Mouse (Mus musculus): ENCODE results near the gene Grm4. TPM values are rescaled to one million over a fixed set of nuclear protein-coding genes. Genes with fewer than 3 reads are reported as not detected.
A peak's percentile ranks its signal among the peaks of the same experiment; 100 is the strongest.

Grm4 gene
- polyA plus RNA-seq, 1 experiment: 310 TPM

GRCm38 (mm10) chr17:27513279-27513915 lies 7.8 kb downstream of the Grm4 start:
- DNase-seq: peak; percentile 87 to 88
- WGBS: under 1% methylated on average over 64 of the region's 66 CpGs

GRCm38 (mm10) chr17:27512619-27513161 lies 8.5 kb downstream of the Grm4 start:
- peaks cover 18% of the 10 kb centered on the region for H3K4me1 ChIP-seq (ENCODE audit: control insufficient read depth, insufficient read depth, low read length)
- peak overlapping the region; percentile 98 for H3K27ac ChIP-seq (ENCODE audit: insufficient read depth, low read length)
- peak; percentile 51 to 69 for DNase-seq
- peak overlapping the region; percentile 81 for H3K4me3 ChIP-seq (replicated peaks; ENCODE audit: insufficient read depth, low read depth, low read length)
- no peaks in the 10 kb centered on the region for H3K27me3 ChIP-seq (ENCODE audit: control insufficient read depth, insufficient read depth, low read length)
- TF ChIP-seq POLR2A (IDR thresholded peaks at IDR 0.05; ENCODE audit: borderline replicate concordance, insufficient read depth, low read length) (0 out of 2 replicates have a peak, but pooled peaks have one; percentile 22), CTCF (IDR thresholded peaks at IDR 0.05; ENCODE audit: borderline replicate concordance, insufficient read depth, low read depth, low read length) (no peak)
- 2% methylated on average over 72 of the region's 78 CpGs for WGBS

More at GRCm38 (mm10) chr17:27513279-27513915, 7.8 kb downstream of the Grm4 start:
- Histone ChIP-seq H3K4me3 (replicated peaks; ENCODE audit: insufficient read depth, low read depth, low read length) (peak overlapping the region; percentile 81), H3K27ac (ENCODE audit: insufficient read depth, low read length) (peak overlapping the region; percentile 98), H3K4me1 (ENCODE audit: control insufficient read depth, insufficient read depth, low read length) (peaks cover 19% of the 10 kb centered on the region), H3K27me3 (ENCODE audit: control insufficient read depth, insufficient read depth, low read length) (no peaks in the 10 kb centered on the region)
- TF ChIP-seq CTCF (IDR thresholded peaks at IDR 0.05; ENCODE audit: borderline replicate concordance, insufficient read depth, low read depth, low read length) (no peak), POLR2A (IDR thresholded peaks at IDR 0.05; ENCODE audit: borderline replicate concordance, insufficient read depth, low read length) (peak; percentile 97)

- Histone ChIP-seq H3K4me3 (replicated peaks; ENCODE audit: insufficient read depth, low read depth, low read length) (peak overlapping the region; percentile 81), H3K27ac (ENCODE audit: insufficient read depth, low read length) (peak overlapping the region; percentile 98), H3K27me3 (ENCODE audit: control insufficient read depth, insufficient read depth, low read length) (no peaks in the 10 kb centered on the region), H3K4me1 (ENCODE audit: control insufficient read depth, insufficient read depth, low read length) (peaks cover 18% of the 10 kb centered on the region)
- peak; percentile 88 to 91 for DNase-seq
- WGBS: under 1% methylated on average over 64 of the region's 64 CpGs
- peak; percentile 51; the same call in 1 of the 2 replicates for TF ChIP-seq POLR2A (IDR thresholded peaks at IDR 0.05; ENCODE audit: borderline replicate concordance, insufficient read depth, low read length)
- peak; percentile 36; the same call in 1 of the 2 replicates for TF ChIP-seq CTCF (IDR thresholded peaks at IDR 0.05; ENCODE audit: borderline replicate concordance, insufficient read depth, low read depth, low read length)
These were observed 9.2 kb downstream of the Grm4 start for GRCm38 (mm10) chr17:27511865-27512618.

GRCm38 (mm10) chr17:27511125-27511735 lies 10.0 kb downstream of the Grm4 start:
- DNase-seq: peak; percentile 53 to 68
- no peaks in the 10 kb centered on the region for H3K27me3 ChIP-seq (ENCODE audit: control insufficient read depth, insufficient read depth, low read length)
- TF ChIP-seq POLR2A (IDR thresholded peaks at IDR 0.05; ENCODE audit: borderline replicate concordance, insufficient read depth, low read length): no peak
- no peak for TF ChIP-seq CTCF (IDR thresholded peaks at IDR 0.05; ENCODE audit: borderline replicate concordance, insufficient read depth, low read depth, low read length)
- H3K27ac ChIP-seq (ENCODE audit: insufficient read depth, low read length): peak overlapping the region; percentile 98
- peak overlapping the region; percentile 81 for H3K4me3 ChIP-seq (replicated peaks; ENCODE audit: insufficient read depth, low read depth, low read length)
- H3K4me1 ChIP-seq (ENCODE audit: control insufficient read depth, insufficient read depth, low read length): peaks cover 20% of the 10 kb centered on the region
- 21% methylated on average over 7 of the region's 7 CpGs for WGBS

- peaks cover 25% of the 10 kb centered on the region for H3K4me1 ChIP-seq (ENCODE audit: control insufficient read depth, insufficient read depth, low read length)
- TF ChIP-seq CTCF (IDR thresholded peaks at IDR 0.05; ENCODE audit: borderline replicate concordance, insufficient read depth, low read depth, low read length) (no peak), POLR2A (IDR thresholded peaks at IDR 0.05; ENCODE audit: borderline replicate concordance, insufficient read depth, low read length) (peak; percentile 12; the same call in 1 of the 2 replicates)
- peak overlapping the region; percentile 98 for H3K27ac ChIP-seq (ENCODE audit: insufficient read depth, low read length)
- no peaks in the 10 kb centered on the region for H3K27me3 ChIP-seq (ENCODE audit: control insufficient read depth, insufficient read depth, low read length)
- peak overlapping the region; percentile 81 for H3K4me3 ChIP-seq (replicated peaks; ENCODE audit: insufficient read depth, low read depth, low read length)
- 9% methylated on average over 9 of the region's 9 CpGs for WGBS
- peak; percentile 64 to 69 for DNase-seq
These were observed 10.7 kb downstream of the Grm4 start for GRCm38 (mm10) chr17:27510258-27511124.

DNA sequence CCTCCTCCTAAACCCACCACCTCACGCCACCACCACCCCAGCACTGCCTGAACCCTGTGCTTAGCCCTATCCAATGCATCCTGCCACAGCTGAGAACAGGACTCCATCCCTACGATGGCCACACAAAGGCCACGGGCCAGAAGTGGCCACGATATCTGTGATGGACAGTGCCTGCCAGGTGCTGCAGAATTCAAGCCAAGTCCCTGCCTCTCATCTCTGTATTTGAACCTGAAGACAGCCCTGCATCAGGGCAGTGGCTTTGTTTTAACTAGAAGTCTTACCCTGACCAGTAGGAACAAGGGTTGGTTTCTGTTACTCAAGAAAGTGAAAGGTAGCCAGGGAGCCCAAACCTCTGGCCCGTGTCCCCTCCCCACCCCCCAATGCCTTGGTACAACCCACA lies 12.1 kb downstream of the Grm4 start:
- peak; percentile 53 to 64 for DNase-seq
- peak overlapping the region; percentile 98 for H3K27ac ChIP-seq (ENCODE audit: insufficient read depth, low read length)
- peaks cover 40% of the 10 kb centered on the region for H3K4me1 ChIP-seq (ENCODE audit: control insufficient read depth, insufficient read depth, low read length)
- TF ChIP-seq POLR2A (IDR thresholded peaks at IDR 0.05; ENCODE audit: borderline replicate concordance, insufficient read depth, low read length) (peak; percentile 35; the same call in 1 of the 2 replicates), CTCF (IDR thresholded peaks at IDR 0.05; ENCODE audit: borderline replicate concordance, insufficient read depth, low read depth, low read length) (no peak)
- peak overlapping the region; percentile 81 for H3K4me3 ChIP-seq (replicated peaks; ENCODE audit: insufficient read depth, low read depth, low read length)
- H3K27me3 ChIP-seq (ENCODE audit: control insufficient read depth, insufficient read depth, low read length): no peaks in the 10 kb centered on the region
- 14% methylated on average over 5 of the region's 5 CpGs for WGBS
